Mouse (Mus musculus) thymus, postnatal 0 days (tissue): Measurements from ENCODE around the gene Spop. TPM values are rescaled to one million over a fixed set of nuclear protein-coding genes. Genes with fewer than 3 reads are reported as not detected.

Source experiments
- DNase-seq: peaks from one replicate; pipeline ENCODE4 v3.0.0-alpha.2; 2015; ENCODE audit warnings: low spot score
- polyA plus RNA-seq: library from polyadenylated mRNA; unstranded; fragments of >200 nt; fragmentation: Nextera tagmentation; extraction: Ambion mirVana; gene quantifications from 2 replicates; pipeline ENCODE4 v1.2.1, GENCODE M21; 2015

Spop gene
- polyA plus RNA-seq, 1 experiment from 2014 or later, result 142 TPM

- DNase-seq, result no peak
Measured at GRCm38 (mm10) chr11:95519996-95520395, 106.1 kb downstream of the Spop start.

- DNase-seq, result peak; percentile 91
Measured at GRCm38 (mm10) chr11:95520456-95521072, 106.7 kb downstream of the Spop start.

- DNase-seq, result peak; percentile 82
Measured at GRCm38 (mm10) chr11:95521563-95521962, 107.7 kb downstream of the Spop start.

DNA sequence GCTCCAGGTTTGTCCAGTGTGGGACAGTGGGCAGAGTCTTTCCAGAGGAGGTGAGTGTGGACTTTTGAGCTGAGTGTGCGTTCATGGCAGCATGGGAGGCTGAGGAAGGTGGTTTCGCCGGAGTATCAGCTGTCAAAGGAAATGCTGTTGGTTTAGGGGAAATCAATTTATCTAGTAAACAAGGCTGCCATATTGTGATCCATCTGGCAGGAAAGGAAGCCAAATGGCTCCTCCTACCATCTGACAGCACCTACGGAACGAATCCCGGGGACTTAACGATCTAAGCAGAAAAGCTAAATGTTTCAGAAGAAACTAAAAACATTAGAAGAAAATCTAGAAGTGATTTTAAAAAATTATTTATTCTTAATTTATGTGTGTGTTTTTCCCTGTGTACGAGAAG is 113.4 kb downstream of the Spop start:
- DNase-seq, result no peak

DNA sequence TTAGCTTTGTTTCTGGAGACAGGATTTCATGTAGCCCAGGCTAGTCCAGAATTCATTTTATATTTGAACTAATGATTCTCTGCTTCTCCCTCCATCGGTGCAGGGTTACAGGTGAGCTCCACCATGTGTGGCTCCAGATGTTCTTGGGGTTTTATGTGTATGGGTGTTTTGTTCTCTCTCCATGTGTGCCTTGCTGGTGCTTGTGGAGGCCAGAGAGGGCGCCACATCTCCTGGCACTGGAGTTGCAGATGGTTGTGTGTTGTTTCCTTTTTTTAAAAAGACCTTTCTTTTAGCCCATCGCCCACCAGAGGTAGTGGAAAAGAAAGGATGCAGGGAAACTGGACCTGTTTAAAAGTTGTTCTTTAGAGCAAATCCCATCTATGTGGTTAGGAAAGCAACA is 114.4 kb downstream of the Spop start:
- DNase-seq, result no peak

GRCm38 (mm10) chr11:95532353-95533072 is 118.6 kb downstream of the Spop start:
- DNase-seq, result no peak

DNA sequence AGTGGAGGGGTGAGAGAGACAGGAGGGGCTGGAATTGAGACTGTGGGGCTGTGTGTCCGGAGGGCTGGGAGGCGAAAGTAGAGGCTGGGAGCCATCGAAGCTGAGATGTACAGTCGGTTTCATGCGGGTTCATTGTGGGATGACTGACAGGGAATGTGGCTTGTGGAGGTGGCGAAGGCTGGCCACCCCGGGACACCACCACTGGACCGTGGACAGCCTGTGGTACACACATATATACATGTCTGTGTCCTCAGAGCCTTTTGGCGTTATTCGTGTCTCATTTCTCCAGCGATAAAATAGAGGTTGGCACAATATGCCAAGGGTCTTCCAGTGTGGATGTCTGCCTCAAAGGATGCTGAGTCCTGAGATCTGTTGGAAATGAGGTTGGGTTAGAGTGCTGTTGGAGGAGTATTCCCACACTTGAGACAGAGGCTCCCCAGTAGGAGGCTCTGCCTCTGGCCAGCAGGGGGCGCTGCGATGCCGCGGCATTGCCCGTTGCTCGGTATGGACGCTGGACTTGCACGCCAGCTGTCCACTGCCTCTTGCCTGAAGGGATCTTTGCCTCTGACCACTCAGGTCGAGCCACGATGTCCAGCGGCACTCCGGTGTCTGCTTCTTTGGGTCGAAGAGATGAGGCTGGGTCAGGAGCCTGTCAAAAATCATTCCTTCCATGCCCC is 119.7 kb downstream of the Spop start:
- peak; percentile 72 for DNase-seq

GRCm38 (mm10) chr11:95538378-95539104 is 124.7 kb downstream of the Spop start:
- DNase-seq, result peak; percentile 44

- peak; percentile 61 for DNase-seq
Measured at GRCm38 (mm10) chr11:95540637-95541385, 126.9 kb downstream of the Spop start.

Other genes with a start within 250 kb of the Spop start
- gene Tac4, start 152.6 kb upstream of the Spop start, polyA plus RNA-seq, result 0.21 and 0.27 TPM in 2 replicates
- 56.8 and 57.9 TPM in 2 replicates for gene Kat7, start 103.8 kb upstream of the Spop start, polyA plus RNA-seq
- 24.2 and 27.3 TPM in 2 replicates for gene Fam117a, start 77.1 kb upstream of the Spop start, polyA plus RNA-seq
- 93.1 and 95.3 TPM in 2 replicates for gene Slc35b1, start 29.4 kb upstream of the Spop start, polyA plus RNA-seq
- gene Nxph3, start 100.5 kb downstream of the Spop start, polyA plus RNA-seq, result 0.09 TPM in 1 of 2 replicates, not detected in the other
- gene Ngfr, start 173.7 kb downstream of the Spop start, polyA plus RNA-seq, result 1.1 and 1.2 TPM in 2 replicates